Mouse (Mus musculus) thymus, adult 2 months (tissue): Measurements from ENCODE around the gene Cttn.

Experiments
- CTCF ChIP-seq: fragments of 200-500 bp; IDR thresholded peaks from 2 replicates; pipeline ENCODE4 v1.5.1; 2012; ENCODE audit warnings: mild to moderate bottlenecking, control low read depth, low read length, moderate library complexity, borderline replicate concordance; ENCODE audit not compliant: control insufficient read depth, poor library complexity, insufficient read depth; ENCODE audit errors: extremely low read depth
- POLR2A ChIP-seq: fragments of 200-500 bp; IDR thresholded peaks from 2 replicates; pipeline ENCODE4 v1.6.1; 2012; ENCODE audit warnings: mild to moderate bottlenecking, low read length, control low read depth, moderate library complexity; ENCODE audit not compliant: control insufficient read depth, poor library complexity, insufficient read depth; ENCODE audit errors: extremely low read depth

DNA sequence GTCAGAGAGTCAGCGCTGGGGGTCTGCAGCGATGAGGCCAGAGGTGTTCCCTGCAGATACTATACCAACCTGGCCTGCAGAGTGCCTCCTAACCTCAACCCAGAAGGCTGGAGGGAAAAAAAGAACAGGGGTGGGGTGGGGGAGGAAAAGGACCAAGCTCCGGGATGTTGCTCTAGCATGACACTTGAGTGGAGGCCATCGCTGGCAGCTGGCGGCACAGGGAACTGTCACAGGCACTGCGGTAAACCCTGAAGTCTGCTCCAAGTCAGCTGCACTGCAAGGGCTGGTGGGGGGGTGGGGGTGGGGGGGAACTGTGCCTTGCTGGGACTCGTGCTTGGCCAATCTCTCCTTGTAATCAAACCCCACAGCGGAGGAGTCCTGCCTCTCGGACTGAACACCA is 20.1 kb downstream of the Cttn start:
- no peak for TF ChIP-seq CTCF
- no peak for TF ChIP-seq POLR2A
